Mouse (Mus musculus) c-Kit-negative CD71-positive TER-119-positive erythroid progenitor cells, embryonic 14.5 days (primary cell): Measurements from ENCODE around the gene BC005624.
A peak's percentile ranks its signal among the peaks of the same experiment; 100 is the strongest.
"Not testable (repeated sequence)": the region's sequence is repeated elsewhere in the genome, so short reads cannot be mapped to it uniquely, and the experiment has no call there.

Source experiments
- DNase-seq: peaks from one replicate; pipeline ENCODE4 v3.0.0-alpha.2; 2013; ENCODE audit warnings: low read depth, low spot score

Gene BC005624

GRCm38 (mm10) chr2:30983024-30983423, 1.0 kb upstream of the BC005624 start:
- DNase-seq: no peak

- peak; percentile 72 for DNase-seq
These were observed 14.4 kb downstream of the BC005624 start, which contains the start of gene Tor1a for GRCm38 (mm10) chr2:30967352-30968327. Gene Tor1a (minus strand): TSS chr2:30967933.

- DNase-seq: no peak
These were observed 15.2 kb downstream of the BC005624 start for GRCm38 (mm10) chr2:30966826-30967225.

- DNase-seq: no peak
These were observed 16.4 kb downstream of the BC005624 start for GRCm38 (mm10) chr2:30965627-30966026.

- no peak for DNase-seq
These were observed 19.3 kb downstream of the BC005624 start for GRCm38 (mm10) chr2:30962570-30963254.

- no peak for DNase-seq
These were observed 22.1 kb downstream of the BC005624 start for GRCm38 (mm10) chr2:30959856-30960255.

GRCm38 (mm10) chr2:30958726-30959125, 23.3 kb downstream of the BC005624 start:
- no peak for DNase-seq

- DNase-seq: no peak
These were observed 24.5 kb downstream of the BC005624 start for GRCm38 (mm10) chr2:30957511-30957910.

GRCm38 (mm10) chr2:30954797-30955196, 27.2 kb downstream of the BC005624 start:
- DNase-seq: no peak

GRCm38 (mm10) chr2:30952824-30953490, 29.0 kb downstream of the BC005624 start, which contains the start of gene Tor1b:
Gene Tor1b (plus strand): TSS chr2:30952959.
- DNase-seq: peak; percentile 82

GRCm38 (mm10) chr2:30952457-30952823, 29.6 kb downstream of the BC005624 start:
- DNase-seq: no peak

- DNase-seq: peak; percentile 57
These were observed 39.4 kb downstream of the BC005624 start for GRCm38 (mm10) chr2:30942603-30943011.

- DNase-seq: not testable (repeated sequence)
These were observed 39.9 kb downstream of the BC005624 start for GRCm38 (mm10) chr2:30942116-30942515.

GRCm38 (mm10) chr2:30941586-30941985, 40.4 kb downstream of the BC005624 start:
- DNase-seq: no peak

GRCm38 (mm10) chr2:30938574-30938991, 43.4 kb downstream of the BC005624 start:
- no peak for DNase-seq

GRCm38 (mm10) chr2:30937731-30938130, 44.3 kb downstream of the BC005624 start:
- DNase-seq: no peak

GRCm38 (mm10) chr2:30936808-30937207, 45.2 kb downstream of the BC005624 start:
- no peak for DNase-seq

GRCm38 (mm10) chr2:30933917-30934450, 48.0 kb downstream of the BC005624 start:
- peak; percentile 48 for DNase-seq

GRCm38 (mm10) chr2:30933032-30933431, 49.0 kb downstream of the BC005624 start:
- DNase-seq: no peak

- DNase-seq: no peak
These were observed 50.1 kb downstream of the BC005624 start for GRCm38 (mm10) chr2:30931922-30932321.

- not testable (repeated sequence) for DNase-seq
These were observed 51.2 kb downstream of the BC005624 start for GRCm38 (mm10) chr2:30930846-30931245.
